Mouse (Mus musculus) heart, adult 11 months (tissue): ENCODE data around the gene Fam129c.

Experiments used
- DNase-seq: peaks from one replicate; pipeline ENCODE4 v3.0.0; 2022

Fam129c gene

DNA sequence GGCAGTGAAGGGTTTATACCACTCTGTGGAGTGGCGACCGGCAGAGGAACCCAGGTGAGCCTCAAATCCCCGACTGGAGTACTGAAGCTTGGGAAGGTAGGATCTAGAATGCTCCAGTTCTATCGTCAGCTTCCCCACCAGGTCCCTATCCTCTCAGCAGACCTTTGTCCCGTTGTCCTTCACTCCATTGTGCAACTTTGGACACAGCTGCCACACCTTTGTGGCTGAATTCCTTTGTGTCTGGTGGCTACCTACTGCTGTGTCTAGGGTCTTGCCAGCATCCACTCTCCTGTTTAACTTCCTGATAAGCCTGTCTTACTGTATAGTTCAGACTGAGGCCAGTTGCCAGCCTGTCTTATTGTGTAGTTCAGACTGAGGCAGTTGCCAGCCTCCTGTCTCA, 14.7 kb downstream of the Fam129c start:
- no peak for DNase-seq

DNA sequence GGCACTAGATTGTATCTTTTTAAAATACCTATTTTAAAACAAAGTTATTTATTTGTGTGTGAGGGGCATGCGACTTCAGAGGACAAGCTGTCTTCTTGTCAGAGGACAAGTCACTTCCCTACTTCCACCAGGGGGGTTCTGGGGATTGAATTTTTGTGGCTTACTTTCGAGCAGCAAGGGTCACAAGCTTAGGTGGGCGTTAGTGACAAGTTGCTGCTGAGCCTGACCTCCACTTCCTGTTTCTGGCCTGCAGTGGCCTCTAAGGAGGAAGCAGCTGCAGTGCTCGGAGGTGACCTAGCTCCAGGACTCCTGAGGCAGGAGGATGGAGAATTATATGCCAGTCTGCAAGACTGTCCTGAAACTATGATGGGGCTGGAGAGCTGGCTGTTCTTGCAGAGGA, 16.0 kb downstream of the Fam129c start:
- peak; percentile 93 for DNase-seq

DNA sequence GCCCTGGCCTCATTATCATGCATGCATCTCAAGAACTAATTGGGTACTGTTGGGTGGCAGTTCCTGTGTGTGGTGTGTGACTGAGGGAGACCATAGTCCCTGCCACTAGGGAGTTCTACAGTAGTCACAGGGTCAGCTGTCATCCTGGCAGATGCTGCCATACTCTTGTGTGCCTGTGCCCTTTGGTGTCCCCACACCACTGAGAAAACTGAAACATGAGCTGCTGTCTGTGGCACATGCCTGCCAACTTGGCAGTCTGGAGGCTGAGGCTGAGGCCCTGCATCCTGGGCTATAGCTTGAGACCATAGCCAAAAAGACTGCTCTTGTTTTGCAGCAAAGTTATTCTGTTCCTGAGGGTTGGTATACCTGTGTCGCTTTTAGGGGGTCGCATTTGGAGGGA, 22.3 kb downstream of the Fam129c start:
- DNase-seq, result peak; percentile 89

DNA sequence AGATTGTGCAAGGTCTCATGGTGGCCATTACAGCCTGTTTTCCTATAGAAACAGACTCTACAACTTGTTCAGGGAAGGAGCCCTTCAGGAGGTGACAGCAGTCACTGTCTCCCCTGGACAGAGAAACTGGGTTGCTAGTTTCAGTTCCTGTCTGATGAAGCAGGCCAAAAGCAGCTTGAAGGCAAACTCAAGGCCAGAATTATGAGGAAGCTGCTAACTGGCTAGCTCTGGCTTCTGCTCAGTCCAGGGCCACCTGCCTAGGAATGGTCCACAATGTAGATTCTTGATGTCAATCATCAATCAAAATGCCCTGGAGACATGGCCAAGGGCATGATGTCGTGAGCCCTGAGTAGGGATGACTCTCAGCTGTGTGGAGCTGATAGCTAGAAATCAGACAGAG, 27.6 kb downstream of the Fam129c start:
- peak; percentile 91 for DNase-seq

DNA sequence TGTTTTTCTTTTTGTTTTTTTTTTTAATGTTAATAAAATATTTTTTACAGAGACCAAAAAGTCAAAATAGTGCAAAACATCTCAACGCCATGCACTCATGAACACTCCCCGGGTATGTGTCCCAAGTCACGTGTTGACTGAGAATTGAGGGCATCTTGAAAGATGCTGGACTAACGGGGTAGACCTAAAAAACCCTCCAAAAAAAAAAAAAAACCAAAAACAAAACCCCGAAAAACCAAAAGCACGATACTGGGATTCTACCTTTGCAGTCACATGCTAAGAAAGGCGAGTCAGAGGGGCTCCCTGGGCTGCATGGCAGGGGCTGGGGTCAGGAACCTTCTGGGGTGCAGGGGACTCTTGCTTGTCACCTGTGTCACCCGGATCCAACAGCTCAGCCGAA, 29.3 kb downstream of the Fam129c start:
- no peak for DNase-seq

DNA sequence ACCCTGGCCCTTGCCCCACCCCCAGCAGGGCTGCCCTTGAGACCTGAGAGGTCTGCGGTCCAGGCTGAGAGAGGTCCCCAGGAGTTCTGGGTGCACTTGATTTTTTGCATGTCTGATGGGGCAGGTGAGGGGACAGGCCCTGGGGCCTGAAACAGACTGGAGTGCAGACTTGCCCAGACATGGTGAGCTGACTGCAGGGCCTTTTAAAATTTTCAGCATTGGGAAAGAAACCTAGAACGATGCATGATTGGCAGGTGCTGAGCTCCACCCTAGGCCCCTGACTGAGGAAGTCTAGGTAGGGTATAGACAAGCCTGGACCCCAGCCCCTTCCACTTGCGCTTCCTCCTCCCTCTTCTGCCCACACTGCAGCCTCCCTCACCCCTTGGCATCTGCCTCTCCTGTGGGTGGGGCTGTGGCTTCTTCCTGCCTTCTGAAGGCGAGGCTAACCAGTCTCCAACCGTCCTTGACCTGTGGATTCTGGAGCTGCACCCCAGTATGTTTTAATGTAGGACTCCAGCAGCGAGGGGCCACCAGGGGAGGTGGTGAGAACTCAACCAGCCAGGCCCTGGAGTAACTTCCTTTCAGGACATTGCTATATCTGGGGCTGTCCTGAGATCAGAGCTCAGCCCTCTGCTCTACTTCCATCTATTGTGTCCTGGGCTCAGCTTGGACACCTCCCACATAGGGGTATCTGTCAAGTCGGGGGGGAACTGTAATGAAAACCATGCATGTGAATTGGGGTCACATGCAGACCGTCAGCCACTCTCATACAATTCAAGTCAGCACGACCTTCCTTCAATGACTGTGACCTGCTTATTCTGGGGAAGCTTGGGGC, 30.0 kb downstream of the Fam129c start:
- DNase-seq, result peak; percentile 94

DNA sequence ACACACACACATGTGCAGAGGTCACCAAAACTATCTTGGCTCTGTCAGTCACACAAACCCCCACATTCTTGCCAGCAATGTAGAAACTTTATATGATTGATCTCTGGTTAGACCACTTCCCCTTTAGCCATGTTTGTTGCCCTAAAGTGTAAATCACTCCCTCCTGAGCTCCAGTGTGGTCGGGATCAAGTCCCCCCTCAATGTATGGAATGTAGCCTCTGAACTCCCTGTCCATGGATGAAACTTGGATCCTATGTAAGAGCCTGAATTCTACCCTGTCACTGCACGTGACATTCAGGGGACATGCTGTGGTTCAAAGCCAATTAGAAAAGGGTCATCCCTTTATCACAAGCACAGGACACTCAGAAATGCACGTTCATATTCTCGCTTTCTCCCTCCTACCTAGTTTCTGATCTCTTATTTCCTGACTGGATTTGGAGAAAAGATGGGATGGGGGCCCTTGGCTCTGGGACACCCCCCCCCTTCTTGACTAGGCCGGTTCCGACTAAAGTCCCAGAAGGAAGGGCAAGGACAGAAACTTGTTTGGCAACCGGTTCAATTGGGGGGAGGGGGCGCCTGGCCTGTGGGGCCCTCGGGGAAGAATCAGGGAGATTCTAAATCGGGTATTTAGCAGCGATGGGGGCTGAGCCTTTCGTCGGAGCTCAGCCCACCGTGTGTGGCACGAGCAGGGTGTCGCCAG, 31.1 kb downstream of the Fam129c start:
- DNase-seq, result no peak

DNA sequence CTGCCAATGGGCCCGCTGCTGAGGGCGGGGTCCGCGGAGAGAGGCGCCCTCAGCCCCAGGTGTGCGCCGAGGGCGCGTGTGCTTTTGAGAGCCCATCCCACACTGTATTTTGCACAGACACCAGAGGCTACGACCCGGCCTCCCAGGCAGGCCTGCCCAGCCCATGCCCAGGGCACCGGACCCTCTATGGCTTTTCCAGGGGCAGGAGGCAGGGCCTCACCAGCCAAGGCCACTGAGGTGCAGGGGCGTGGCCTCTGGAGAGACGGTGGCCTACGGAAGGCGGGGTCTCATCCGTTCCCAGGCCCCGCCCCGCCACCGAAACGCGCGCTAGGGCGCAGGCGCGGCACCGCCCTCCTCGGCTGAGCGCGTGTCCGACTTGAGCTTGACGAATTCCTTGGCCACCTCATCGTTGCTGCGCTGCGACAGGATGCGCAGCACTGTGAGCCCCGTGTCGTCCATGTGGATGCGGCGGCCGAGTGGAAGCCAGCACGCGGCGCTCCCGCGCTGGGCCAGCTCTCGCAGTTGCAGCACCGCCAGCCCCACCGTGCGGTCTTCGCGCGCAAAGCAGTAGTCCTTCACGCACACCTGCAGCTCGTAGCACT, 31.7 kb downstream of the Fam129c start:
- DNase-seq, result peak; percentile 99

DNA sequence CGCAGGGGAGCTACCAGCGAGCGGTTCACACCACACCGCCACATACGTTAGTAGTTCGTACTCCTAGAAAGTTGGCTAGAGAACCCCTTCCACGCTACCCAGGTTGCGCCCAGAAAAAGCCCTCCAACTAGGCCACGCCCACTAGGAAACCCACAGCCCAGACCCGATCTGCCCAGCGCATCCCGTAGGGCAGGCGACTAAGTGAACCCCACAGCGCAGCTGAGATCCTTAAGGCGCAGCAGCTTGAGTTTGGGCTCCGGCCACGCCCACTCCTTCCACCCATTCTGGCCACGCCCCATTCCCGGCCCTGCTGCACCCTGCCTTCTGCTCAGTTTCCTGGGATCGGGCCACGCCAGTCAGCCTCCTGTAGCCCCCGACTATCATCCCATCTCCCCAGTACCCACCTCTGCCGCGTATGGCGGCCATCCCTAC, 32.3 kb downstream of the Fam129c start:
- peak; percentile 96 for DNase-seq

DNA sequence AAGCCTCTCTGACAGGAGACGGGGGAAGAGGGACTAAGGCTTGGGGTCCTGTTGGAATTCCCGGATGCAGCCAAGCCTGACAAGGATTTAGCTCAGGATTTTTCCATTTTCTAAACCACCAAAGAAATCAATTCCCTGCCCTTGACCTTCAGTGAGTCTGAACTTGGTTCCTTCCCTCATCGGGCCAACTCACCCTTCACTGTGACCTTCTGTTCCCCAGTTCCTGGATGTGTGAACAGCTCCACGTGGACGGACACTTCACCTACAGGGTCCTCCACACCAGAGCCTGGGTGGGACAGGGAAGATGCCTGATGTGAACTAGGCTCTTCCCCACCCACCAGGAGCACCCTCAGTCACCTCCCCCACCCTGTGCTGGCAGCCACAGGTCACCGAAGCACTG, 33.3 kb downstream of the Fam129c start:
- DNase-seq, result no peak

DNA sequence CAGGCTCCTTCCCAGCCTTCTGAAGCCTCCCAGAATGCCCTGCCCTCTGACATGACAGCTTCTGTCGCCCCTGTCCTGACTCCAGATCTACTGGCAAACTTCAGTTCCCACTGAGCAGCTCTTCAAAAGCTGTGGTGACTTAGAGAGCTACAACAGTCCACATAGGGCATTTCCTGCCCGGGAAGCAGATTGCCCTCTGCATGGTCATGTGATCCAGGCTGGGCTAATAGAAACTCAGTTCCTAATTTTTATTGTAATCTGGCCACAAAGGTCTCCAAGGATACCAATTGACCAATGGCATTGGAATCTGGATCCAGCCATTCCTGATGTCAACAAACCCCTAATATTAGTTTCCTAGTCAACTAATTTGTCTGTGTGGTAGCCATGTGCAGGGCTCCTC, 34.4 kb downstream of the Fam129c start:
- DNase-seq, result no peak

DNA sequence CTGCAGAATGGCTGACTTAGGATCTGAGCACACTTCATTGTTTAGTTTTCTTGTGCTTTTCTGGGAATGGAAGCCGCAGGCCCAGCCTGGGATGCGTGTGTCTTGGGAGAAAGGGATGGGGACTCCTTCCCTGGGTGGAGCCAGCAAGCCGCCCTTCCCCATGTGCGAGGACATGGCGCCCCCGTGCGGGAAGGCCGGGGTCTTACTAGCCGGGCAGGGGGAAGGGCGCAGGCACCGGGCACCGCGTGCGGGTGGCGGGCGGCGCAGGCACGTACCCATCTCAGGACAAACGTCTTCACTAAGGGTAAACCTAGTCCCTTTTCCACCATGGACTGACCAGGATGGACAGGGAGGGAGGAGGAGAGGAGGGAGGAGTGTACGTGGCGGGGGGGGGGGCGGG, 35.7 kb downstream of the Fam129c start:
- peak; percentile 96 for DNase-seq

DNA sequence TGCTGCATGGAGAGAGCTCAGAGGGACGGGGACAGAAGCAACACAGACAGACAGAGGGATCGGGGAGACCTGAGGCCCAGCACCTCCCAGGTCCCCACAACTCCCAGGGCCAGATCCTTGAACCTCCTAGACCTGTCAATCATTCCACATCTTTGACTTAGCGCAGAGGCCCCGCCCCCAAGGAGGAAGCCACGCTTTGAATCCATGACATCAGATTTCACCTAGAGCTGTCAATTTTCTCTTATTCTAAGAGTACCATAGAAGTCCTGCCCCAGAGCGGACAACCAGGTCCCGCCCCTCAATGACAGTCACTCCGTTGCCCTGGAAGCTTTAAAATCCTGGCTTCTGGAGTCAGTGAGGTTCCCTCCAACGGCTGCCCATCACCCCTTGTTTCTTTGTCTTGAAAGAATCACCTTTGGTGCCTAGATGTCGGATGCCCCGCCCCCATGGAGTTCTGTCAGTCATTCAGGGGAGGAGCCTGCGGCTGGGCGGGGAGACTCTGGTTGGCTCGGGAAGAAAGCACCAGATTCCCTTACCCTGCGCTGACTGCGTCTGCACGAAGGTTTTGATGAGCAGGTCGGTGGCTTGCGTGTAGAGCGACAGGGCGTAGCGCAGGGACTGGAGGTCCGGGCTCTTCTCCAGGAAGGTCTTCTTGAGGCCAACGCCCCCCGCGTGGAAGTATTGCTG, 36.7 kb downstream of the Fam129c start:
- peak; percentile 95 for DNase-seq

DNA sequence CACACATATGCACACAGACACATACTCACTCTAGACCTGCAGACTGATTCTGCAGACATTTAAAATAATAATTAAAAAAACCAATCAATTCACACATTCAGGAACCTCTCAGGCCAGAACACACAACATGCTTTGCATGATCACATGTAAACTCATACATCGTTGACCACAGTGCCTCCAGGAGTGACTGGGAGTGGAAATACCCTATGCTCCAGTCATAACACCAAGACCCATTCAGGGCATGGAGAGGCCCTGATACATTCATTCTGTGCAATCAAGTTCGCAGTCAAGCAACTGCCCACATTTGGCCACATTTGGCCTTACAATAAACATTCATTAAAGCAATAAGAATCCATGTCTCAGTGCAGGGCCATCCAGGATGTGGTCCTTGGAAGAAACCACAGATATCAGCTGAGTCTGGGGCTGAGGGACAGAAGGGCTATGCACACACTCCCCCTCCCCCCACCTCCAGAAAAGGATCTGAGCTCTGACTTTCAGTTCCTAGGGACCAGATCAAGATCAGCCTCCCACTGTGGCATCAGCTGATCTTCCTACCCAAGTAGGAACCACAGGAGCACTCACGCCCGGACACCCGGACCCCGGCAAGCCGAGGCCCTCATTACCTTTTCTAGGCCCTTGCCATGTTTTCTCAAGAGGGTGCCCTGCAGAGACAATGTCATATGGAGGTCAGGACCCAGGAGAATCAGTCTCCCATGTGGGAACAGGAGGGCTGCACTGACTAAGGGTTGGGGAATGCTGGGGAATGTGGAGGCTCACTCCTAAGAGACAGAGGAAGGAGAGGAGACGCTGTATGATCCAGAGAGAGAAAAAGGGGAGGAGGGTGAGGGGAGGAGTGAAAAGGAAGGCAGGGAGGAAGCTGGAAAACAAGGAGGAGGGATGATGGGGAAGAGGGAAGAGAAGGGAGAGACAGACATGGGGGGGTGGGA, 40.0 kb downstream of the Fam129c start:
- no peak for DNase-seq

DNA sequence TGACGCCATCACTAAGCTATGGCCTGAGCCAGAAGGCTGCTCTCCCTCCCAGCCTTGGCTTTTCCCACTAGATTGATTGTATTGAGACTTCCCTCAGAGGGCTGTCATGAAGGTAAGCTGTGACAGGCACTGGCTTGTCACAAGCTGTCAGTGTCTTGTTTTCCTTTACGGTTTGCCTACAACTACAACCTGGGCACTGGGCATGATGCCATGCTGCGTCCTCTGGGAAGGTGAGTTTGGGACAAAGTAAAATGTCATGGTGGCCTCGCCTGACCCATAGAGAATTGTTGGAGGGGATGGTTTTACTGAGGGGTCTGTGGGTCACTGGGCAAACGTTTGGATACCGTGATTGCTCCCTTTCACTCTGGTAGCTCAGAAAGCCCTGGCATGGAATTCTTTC, 40.9 kb downstream of the Fam129c start:
- no peak for DNase-seq

DNA sequence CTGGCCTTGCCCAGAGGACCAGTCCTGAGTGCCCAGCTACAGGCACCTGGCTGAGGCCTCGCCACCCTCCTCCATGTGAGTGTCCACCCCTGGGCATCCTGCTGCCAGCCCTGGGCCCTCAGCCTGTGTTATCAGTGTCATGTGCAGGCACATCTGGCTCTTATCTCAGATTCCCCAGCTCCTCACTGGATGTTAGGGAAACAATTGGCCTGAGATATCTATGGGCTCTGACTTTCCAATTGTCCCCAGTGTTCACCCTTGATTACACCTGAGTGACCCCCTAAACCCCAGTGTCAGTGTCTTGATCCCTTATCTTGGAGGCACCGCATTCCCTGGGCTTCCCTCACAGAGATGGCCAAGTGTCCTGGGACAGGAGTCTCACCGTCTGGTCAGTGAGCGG, 41.9 kb downstream of the Fam129c start:
- no peak for DNase-seq

DNA sequence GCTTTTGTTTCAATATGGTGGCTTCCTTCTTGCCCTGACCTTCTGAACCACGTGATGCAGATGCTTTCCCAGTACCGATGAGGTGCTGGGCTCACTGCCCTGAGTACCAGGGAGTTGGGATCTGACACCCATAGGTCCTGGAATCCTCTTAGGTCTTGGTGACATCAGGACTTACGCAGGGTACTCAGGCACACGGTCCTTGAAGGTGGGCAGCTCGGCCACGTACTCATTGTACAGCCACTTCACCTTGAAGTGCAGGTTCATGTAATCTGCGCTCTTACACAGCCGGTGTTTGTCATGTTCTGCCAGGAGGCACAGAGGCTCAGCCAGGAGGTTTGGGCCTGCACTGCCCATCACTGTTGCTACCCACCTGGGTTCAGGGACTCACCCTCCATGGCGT, 48.1 kb downstream of the Fam129c start:
- no peak for DNase-seq

DNA sequence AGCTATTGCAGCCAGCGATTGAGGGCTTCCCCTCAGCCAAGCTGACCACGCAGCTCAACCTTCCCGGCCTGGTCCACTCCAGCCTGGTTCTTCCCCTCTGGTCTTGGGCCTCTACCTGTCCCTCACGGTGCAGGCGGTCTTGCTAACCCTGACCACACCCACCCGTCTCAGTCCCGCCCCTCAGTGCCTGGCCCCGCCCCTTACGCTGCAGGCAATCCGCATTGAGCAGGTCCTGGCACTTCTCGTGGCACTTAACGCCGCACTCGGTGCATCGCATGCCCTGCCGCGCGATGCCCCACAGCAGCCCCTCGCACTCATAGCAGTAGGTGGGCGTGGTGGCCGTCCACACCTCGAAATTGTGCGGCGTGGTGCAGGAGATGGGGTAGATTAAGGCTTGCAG, 57.2 kb downstream of the Fam129c start:
- DNase-seq, result no peak
